Mouse (Mus musculus) monocyte, adult 2 months (primary cell): Measurements from ENCODE around the gene 5330417H12Rik.

ENCODE experiments used
- DNase-seq, 2 experiments: peaks; one replicate each; pipeline ENCODE4 v3.0.0; 2022; ENCODE audit warnings: low spot score in 2 of 2, low read depth in 1 of 2

The 5330417H12Rik gene

GRCm38 (mm10) chr7:107625061-107625460 lies at the start of gene 5330417H12Rik:
Gene 5330417H12Rik, minus strand, starts transcription at chr7:107625161.
- DNase-seq = no peak

- DNase-seq = no peak
These were observed 43.6 kb upstream of the 5330417H12Rik start for GRCm38 (mm10) chr7:107668514-107668913.

- DNase-seq = no peak
These were observed 41.4 kb upstream of the 5330417H12Rik start for GRCm38 (mm10) chr7:107666262-107666902.

- no peak for DNase-seq
These were observed 40.8 kb upstream of the 5330417H12Rik start for GRCm38 (mm10) chr7:107665586-107666261.

- DNase-seq = no peak
These were observed 40.2 kb upstream of the 5330417H12Rik start for GRCm38 (mm10) chr7:107665221-107665585.

GRCm38 (mm10) chr7:107664063-107665056 lies 39.4 kb upstream of the 5330417H12Rik start:
- no peak for DNase-seq

- DNase-seq = no peak
These were observed 38.7 kb upstream of the 5330417H12Rik start for GRCm38 (mm10) chr7:107663621-107664020.

GRCm38 (mm10) chr7:107661843-107662281 lies 36.9 kb upstream of the 5330417H12Rik start:
- no peak for DNase-seq

GRCm38 (mm10) chr7:107661189-107661842 lies 36.4 kb upstream of the 5330417H12Rik start:
- peak in 1 of 2 experiments; percentile 29 for DNase-seq

- no peak for DNase-seq
These were observed 34.4 kb upstream of the 5330417H12Rik start for GRCm38 (mm10) chr7:107659186-107659918.

GRCm38 (mm10) chr7:107656451-107656850 lies 31.5 kb upstream of the 5330417H12Rik start:
- no peak for DNase-seq

GRCm38 (mm10) chr7:107651821-107652220 lies 26.9 kb upstream of the 5330417H12Rik start:
- no peak for DNase-seq

GRCm38 (mm10) chr7:107649990-107650389 lies 25.0 kb upstream of the 5330417H12Rik start:
- DNase-seq = no peak

- DNase-seq = no peak
These were observed 24.2 kb upstream of the 5330417H12Rik start for GRCm38 (mm10) chr7:107648937-107649688.

GRCm38 (mm10) chr7:107644987-107645386 lies 20.0 kb upstream of the 5330417H12Rik start:
- DNase-seq = no peak

GRCm38 (mm10) chr7:107642586-107643275 lies 17.8 kb upstream of the 5330417H12Rik start:
- no peak for DNase-seq

GRCm38 (mm10) chr7:107638026-107638425 lies 13.1 kb upstream of the 5330417H12Rik start:
- DNase-seq = no peak

- no peak for DNase-seq
These were observed 12.4 kb upstream of the 5330417H12Rik start for GRCm38 (mm10) chr7:107637398-107637797.

- DNase-seq = no peak
These were observed 8.2 kb upstream of the 5330417H12Rik start for GRCm38 (mm10) chr7:107633201-107633600.
